Mouse (Mus musculus) urinary bladder, postnatal 4 days (tissue): ENCODE measurements around the gene Mcrs1.
"Not testable (repeated sequence)": the region's sequence is repeated elsewhere in the genome, so short reads cannot be mapped to it uniquely, and the experiment has no call there.

Source experiments
- DNase-seq, 2 experiments: peaks; one replicate each; pipeline ENCODE4 v3.0.0; 2021 to 2022; ENCODE audit warnings: low spot score in 2 of 2

Mcrs1 gene

DNA sequence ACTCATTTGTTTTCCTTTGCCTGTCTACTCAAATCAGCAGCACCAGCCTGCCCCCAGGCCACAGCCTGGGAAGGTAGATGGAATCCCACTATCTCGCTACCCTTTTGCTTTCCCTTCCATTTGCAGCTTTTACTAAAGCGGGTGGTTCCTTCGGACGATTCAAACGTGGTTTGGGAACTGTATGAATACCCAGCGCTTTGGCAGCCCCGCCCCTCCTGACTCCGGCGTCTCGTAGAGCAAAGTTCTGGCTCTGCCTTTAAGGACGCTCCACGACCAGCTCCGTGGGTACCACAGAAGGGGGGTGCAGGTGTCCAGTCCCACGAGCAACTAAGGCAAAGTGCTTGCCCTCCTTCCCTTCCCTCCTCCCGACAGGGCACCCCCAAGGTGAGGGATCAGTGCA lies 650 bp downstream of the Mcrs1 start:
- DNase-seq: not testable (repeated sequence)

DNA sequence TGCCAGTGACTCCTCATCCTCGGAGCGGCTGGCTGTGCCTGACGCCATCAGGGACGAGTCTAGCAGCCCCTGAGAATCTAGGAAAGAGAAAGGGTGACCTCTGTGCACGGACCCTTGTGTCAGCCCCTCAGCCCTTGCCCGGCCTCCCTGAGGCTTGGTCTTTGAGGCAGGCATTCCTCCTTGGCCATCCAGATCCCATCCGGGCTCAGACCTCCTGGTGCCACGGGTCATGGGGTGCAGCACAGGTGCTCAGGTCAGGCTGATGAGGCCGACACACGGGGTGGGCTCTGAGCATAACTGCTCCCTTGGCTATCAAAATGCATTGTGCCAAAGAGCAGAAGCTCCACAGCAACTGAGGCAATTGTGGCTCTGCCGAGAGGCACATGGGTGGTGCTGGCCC lies 1.8 kb downstream of the Mcrs1 start:
- no peak for DNase-seq

DNA sequence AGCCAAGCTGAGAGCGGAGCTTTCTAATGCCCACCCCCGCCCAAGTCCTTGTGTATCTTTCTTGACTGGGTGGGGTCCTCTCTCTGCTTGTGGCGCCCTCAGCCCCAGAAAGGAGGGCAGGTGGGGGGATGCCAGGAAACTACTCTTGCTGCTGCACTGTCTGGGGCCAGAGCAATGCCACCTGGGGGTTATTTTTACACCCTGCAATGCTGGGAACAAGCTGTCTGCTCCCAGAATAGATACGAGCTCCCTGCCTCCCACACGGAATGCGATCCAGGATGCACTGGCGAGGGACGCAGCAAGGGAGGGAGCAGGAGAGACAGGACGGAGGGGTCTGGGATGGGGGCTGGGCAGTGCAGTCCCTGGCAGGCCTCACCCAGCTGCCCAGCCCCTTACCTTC lies 2.8 kb downstream of the Mcrs1 start:
- no peak for DNase-seq

DNA sequence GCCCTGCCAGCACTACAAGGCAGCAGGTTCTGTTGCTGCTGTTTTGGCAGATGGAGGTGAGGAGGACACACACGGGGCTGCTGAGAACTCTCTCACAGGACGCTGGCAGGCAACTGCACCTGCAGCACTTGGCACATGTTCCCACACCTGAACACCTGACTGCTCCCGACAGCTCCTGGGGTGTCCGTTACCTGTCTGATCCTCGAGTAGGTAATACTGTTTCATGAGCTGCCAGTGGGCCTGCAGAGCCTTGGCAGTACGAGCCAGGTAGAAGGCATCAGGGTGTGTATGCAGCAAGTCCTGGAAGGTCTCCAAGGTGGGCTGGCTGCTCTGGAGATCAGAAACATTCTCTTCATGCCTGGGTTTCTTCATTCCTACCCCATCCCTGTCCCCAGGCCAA lies 5.0 kb downstream of the Mcrs1 start:
- DNase-seq: not testable (repeated sequence)

DNA sequence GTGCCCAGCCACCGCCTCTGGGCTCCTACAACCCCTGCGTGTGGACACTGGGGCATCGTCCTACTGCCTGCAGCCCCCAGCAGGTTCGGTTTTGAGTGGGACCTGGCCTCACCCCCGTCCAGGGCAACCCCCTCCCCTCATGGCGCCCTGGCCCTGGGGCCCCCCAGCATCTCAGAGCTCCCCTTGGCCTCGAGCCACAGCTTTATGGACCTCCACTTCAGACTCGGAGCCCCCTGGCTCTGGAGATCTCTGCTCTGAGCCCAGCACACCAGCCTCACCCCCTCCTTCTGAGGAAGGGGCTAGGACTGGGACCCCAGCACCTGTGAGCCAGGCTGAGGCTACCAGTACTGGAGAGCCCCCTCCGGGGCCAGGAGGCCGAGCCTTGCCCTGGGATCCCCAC lies 9.7 kb downstream of the Mcrs1 start:
- DNase-seq: no peak

DNA sequence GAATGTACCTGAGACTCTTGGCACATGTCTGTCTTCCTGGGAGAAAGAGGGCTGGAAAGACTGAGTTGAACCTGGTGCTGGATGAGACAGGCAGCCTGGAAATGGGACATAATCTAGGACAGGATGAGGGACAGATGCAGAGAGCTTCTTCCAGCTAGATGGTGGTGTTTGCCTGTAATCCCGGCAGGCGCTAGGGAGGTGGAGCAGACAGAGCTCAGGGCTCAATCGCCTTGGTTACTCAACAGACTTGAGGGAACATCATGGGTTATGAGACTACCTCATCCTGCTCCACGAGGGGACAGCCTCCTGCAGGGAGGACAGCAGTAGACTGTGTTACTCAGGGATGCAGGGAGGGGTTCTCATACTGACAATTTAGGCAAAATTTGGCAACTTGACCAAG lies 10.5 kb downstream of the Mcrs1 start:
- no peak for DNase-seq

DNA sequence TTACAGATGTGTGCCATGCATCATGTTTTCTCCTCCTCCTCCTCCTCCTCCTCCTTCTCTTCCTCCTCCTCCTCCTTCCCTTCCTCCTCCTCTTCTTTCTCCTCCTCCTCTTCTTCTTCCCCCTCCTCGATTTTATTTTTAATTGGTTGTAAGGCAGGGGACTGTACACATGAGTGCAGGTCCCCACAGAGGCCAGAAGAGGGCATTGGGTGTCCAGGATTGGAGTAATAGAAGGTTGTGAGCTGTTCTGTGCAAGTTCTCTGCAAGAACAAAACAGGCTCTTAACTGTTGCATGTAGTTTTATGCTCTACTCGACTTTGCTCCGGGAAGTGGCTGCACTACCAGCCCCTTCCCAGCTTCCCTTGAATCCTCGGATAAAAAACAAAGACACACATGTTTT lies 11.6 kb downstream of the Mcrs1 start:
- DNase-seq: no peak

DNA sequence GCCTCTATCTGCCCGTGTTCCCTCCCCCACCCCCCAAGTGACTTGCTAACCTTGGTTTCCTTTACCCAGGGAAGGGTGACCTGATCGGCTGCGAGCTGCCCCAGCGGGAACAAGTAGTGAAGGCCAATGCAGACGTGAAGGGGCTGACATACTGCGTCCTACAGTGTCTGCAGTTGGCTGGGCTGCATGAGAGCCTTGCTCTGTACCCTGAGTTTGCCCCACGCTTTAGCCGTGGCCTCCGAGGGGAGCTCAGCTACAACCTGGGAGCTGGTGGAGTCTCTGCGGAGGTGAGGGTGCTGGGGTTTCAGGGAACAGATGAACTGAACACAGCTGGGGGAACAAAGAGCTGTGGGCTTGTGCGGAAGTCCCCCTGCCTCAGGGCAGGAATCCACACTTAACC lies 13.8 kb downstream of the Mcrs1 start:
- DNase-seq: no peak

DNA sequence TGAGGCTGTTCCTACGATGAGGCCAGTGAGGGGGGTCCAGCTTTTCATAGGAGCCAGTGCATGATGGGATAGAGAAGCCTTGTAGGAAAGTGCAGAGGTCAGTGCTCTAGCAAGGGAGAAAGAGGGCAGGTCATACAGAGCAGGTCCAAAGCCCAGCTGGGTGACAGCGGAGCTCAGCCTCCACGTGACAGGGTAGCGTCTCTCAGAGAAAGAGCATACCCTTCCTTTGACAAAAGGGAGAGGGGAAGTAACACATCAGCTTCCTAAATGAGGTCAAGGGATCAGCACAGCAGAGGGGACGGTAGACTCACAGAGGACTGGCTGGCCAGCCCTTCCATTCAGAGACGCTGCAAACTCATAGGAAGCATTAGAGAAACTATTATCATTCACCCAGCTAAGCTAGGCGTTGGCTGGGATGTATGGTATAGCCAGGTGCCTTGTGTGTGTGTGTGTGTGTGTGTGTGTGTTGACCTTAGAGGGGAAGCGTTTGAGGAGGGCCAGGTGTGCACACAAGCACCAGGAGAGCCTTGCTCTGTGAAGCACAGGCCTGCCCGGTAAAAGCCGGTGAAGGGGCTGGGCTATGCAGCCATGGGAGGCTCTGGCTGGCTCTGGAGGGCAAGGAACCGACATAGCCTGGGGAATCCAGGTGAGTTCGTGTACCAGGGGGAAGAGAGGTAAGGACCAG lies 17.3 kb downstream of the Mcrs1 start:
- DNase-seq: no peak

DNA sequence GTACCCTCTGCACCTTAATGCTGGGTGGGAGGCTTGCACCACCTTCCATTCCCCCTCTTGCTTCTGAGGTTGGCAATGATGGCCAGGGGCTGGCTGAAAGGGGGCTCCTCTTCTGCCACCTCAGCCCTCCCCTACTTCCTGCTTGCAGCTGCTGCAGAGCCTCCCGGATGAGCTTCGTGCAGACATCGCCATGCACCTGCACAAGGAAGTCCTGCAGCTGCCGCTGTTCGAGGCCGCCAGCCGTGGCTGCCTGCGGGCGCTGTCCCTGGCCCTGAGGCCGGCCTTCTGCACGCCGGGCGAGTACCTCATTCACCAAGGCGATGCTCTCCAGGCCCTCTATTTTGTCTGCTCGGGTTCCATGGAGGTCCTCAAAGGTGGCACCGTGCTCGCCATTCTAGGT lies 18.0 kb downstream of the Mcrs1 start:
- no peak for DNase-seq

DNA sequence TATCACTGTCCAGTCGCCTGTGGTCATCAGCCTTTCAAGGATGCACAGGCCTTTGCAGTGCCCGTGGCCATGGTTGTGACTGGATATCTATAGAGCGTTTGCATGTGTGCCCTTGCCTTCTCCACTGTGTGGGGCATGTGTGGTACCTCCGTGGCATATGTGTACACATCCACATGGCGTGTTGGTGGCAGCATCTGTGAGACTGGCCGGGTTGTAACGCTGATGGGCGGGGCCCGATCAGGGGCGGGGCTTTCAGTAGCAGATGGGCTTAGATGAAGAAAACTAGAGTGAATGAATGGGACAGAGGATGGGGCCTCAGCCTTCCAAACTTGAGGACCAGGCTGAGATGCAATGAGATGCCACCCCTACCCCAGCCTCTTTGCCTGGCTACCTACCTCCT lies 19.8 kb downstream of the Mcrs1 start:
- DNase-seq: no peak

DNA sequence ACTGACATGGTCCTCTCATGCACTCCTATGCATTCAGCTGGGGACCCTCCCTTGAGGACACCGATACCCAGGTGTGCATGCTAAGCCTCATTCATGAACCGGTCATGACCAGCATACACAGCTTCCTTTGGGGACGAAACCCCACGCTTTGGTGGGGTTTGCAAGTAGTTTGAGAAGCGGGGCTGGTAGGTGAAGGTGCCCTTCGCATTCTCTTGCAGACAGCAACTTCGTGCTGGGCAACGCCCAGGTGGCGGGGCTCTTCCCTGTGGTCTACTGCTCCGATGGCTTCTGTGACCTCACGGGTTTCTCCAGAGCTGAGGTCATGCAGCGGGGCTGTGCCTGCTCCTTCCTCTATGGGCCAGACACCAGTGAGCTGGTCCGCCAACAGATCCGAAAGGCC lies 25.7 kb downstream of the Mcrs1 start:
- DNase-seq: no peak

DNA sequence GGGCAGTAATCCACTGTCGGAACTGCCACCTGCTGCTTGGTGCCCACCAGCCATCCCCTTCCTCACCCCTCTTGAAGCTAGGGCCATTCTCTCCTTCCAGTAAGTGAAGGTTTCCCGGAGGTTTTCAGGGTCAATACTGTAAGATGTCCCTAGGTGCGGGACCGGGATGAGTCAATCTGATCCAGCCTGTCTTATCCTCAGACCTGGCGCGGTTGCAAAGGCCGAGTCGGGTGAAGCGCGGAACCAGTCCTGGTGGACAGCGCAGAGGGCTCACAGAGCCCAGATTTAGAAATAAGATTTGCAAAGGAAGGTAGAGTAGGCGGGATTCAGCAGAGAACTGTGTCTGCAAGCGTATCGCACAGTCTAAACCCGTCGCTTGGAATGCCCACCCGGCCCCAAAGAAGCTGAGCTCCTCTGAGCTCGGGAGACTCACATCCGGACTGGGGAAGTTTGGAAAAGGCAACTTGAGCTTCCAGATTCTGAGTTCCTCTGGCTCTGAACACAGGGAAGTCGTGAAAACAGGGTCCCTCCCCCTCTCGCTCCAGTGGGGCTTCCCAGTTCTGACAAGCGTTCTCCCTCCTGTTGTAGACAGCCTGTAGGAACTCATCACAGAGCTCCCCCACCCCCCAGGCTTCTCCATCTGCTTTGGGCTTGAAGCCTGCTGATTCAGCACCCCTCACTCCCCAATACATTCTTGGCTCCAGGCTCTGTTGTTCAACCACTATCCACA lies 26.5 kb downstream of the Mcrs1 start:
- DNase-seq: no peak

DNA sequence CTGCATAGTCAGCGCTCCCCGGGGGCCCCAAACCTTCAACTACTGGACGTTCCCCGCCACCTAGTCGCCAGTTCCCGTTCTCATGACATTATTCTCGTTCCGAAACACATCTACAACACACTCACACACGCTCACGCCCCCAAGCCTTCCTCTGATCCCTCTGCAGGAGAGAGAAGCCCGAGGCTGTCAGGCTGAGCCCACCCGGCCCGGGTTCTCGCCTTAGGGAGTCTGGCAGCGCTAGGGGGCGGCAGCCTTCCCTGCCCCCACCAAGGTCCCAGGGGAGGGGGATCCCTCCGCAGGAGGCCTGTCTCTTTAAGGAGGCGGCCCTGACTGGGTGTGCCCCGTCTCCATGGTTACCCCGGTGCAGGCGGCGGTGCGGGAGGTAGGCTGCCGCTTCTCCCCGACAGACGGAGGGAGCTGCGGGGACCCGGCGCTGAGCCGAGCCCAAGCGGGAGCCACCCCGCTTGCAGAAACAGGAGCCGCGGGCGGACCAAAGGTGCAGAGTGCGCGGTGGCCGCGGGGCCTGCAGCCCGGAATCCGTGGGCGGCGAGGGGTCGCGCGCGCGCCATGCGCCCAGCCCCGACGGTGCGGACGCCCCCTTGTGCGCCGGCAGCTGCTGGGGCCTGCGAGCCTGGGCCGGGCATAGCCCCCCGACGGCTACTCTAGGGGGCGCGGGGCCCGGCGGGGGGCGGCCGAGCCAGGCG lies 27.4 kb downstream of the Mcrs1 start, which contains the start of gene Kcnh3:
Kcnh3 (plus strand) TSS at position 654 of the 704 bp plus-strand sequence.
- DNase-seq: peak in 1 of 2 experiments; percentile 46

DNA sequence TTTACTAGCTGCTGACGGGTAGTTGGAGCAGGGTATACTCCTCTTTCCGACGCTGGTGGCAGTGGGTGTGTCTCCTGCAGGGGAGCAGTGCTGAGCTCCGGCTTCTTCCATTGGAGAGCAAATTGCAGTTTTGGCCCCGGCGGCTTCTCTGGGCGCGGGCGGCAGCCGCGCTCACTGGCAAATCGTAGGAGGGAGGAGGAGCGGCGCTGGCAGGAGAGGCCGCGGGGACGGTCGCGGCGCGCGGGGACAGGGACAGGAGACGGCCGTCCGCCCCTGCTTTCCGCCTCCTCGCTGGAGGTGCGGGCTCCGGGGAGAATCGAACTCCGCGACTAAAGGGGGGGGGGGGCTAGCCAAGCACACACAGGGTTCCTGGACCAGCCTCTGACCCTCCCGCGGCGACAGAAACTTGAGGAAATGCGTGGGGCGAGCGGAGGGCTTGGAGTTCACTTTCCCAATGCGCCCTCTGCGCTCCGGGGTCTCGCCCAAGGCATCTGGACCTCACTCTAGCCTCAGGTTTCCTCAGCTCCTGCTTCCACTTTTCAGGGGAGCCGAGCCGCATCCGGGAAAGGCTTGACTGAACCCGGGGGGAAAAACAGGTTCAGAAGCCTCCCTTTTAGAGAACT lies 28.1 kb downstream of the Mcrs1 start:
- DNase-seq: no peak

DNA sequence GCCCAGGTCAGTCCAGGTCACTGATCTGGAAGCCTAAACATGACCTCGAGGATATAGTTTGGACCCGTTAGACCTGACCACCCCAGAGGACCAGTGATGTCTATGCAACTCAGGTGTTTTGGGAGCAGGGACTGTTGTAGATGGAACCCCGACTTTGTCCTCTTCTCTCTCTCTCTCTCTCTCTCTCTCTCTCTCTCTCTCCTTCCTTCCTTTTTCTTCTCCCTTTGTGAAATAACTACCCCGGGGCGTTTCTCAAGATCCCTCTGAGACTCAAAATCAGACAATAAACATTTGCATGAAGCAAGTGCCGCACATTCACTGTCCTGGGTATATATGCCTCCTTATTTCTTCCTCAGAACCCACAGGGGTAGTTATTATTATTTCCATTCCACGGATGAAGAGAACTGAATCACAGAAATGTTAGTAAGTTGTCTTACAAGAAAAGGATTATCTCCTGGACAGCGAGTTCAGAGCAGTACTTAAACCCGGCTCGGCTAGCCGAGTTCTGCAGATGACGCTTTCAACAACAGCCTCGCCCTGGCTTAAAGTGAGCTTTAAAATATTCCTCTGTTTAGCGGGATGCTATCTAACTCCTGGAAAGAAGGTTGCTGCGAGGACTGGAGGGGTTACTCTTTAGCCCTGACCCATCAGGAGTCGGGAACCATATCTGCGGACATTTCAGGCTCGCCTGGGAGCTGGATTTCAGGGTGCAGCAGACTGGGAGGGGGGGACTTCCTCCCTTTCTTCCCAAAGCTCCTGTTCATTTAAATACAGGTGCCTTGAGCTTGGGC lies 28.8 kb downstream of the Mcrs1 start:
- no peak for DNase-seq

DNA sequence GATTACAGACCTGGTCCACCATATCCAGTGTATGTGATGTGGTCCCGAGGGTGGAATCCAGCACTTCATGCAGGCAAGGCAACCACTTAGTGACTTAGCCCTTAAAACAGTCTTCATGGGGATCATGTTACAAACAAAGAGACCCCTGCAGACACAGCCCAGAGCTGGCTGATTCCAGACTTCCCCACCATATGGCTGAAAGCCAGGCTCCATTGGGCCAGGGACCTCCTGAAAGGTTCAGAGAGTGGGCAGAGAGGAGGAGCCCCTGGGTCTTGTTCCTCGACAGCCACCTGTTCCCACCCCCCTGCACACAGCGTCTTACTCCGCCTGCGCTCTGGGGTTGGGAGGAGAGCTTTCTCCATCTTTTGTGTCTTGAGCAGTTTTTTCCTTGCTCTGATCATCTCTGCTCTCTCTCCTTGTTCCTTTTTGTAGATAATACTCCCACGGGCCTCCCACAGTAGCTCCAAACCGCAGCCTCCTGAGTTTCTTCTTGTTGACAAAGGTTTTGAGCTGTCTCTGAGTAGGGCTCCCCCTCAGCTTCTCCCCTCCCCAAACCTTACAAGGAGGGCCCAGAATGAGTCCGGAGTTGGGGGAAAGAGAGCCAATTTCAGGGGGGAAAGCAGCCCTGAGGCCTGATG lies 30.3 kb downstream of the Mcrs1 start:
- no peak for DNase-seq

DNA sequence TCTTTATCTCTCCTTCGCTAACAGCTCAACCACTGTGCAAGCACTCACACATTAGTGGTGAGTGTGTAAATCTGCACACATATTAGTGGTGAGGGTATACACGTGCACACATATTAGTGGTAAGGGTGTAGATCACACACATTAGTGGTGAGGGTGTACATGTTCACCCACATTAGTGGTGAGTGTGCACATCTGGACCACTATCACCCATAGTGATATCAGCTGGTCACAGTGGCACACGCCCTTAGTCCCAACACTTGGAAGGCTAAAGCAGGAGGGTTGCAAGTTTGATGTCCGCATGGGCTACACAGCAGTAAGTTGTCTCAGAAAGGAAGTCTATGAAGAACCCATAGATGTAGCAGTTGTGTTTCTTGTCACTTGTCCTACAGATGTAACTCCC lies 34.1 kb downstream of the Mcrs1 start:
- DNase-seq: no peak

DNA sequence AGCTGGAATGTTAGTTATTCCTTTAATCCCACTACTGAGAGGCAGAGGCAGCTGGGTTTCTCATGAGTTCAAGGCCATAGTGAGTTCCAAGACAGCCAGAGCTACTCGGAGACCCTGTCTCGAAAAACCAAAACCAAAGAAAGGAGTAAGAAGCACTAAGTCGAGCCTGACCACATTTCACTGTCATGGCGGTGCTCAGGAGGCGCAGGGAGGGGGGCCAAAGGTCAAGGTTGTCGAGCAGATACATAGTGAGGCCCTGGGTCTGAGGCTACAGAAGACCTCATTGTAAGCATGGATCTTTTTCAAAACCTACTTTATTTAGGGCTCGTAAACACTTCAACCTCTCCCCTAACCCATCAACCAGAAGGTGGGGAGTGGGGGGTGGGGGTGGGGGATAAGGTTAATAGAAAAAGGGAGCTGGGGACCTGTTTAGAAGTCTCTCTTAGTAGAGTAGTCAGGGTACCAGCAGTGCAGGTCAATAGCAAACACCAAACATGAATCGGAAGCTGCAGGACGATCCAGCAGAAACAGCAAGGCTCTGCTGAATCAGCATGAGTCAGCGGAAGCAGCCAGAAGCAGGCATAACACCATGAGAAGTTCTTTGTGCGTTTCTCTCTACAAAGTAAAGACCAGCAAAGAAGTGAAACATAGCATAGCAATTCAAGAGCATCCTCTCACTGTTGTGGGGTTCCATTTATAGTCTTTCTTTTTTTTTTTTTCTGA lies 35.9 kb downstream of the Mcrs1 start:
- no peak for DNase-seq

DNA sequence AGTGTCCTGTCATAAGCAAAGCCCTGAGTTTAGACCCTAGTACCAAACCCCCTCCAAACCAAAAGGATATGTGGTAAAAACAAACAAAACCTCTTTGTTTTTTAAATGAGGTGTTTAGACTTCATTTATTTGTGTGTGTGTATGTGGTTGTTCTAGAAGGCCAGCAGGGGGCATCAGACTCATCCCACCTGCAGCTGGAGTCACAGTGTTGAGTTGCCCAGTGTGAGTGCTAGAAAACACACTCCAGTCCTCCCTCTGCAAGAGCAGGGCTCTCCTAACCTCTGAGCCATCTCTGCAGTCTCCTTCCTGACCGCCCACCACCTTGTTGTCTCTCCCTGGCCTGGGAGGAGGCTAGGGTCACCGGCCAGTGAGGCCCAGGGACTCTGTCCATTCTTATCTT lies 36.8 kb downstream of the Mcrs1 start:
- no peak for DNase-seq

DNA sequence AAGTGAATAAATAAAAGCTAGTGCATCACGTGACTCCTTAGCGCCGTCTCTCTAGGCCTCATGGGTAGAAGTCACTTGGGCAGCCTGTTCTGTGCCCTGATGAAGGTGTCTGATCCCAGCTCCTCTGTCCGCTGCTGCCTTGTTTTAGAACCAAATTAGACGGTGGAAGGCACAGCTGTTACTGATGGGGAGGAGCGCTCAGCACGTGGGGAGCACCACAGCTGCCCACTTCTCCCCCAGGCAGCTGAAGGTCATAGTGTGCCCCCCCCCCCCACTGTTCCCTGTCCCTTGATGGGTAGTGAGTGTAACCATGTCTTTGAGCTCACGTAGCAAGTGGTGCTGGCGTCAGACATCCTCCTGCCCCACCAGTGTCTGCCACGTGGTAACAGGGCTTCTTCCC lies 38.6 kb downstream of the Mcrs1 start:
- DNase-seq: no peak
